Mouse (Mus musculus) myocyte (in vitro differentiated cells): ENCODE results near the gene Irgm1. TPM values are rescaled to one million over a fixed set of nuclear protein-coding genes. Genes with fewer than 3 reads are reported as not detected.
A peak's percentile ranks its signal among the peaks of the same experiment; 100 is the strongest.
"Not testable (repeated sequence)": the region's sequence is repeated elsewhere in the genome, so short reads cannot be mapped to it uniquely, and the experiment has no call there.

Source experiments
- H3K27me3 ChIP-seq: one replicate; pipeline ENCODE4 v1.6.1; 2011; ENCODE audit not compliant: control insufficient read depth, insufficient read depth, insufficient read length
- H3K36me3 ChIP-seq: one replicate; pipeline ENCODE4 v1.6.1; 2011; ENCODE audit not compliant: control insufficient read depth, insufficient read depth
- H3K4me2 ChIP-seq: one replicate; pipeline ENCODE4 v1.6.1; 2011; ENCODE audit warnings: low read depth, control low read depth
- H3K4me3 ChIP-seq: one replicate; pipeline ENCODE4 v1.5.1; 2011; ENCODE audit warnings: mild to moderate bottlenecking, control low read depth, moderate library complexity
- H3K79me2 ChIP-seq: one replicate; pipeline ENCODE4 v1.6.1; 2011; ENCODE audit not compliant: control insufficient read depth, insufficient read depth
- H3ac ChIP-seq: one replicate; pipeline ENCODE4 v1.6.1; 2011; ENCODE audit not compliant: control insufficient read depth, insufficient read length
- CEBPB ChIP-seq: IDR thresholded peaks from 2 replicates; pipeline ENCODE4 v1.6.1; 2011; ENCODE audit warnings: mild to moderate bottlenecking, moderate library complexity; ENCODE audit not compliant: poor library complexity, insufficient read depth, severe bottlenecking
- E2F4 ChIP-seq: IDR thresholded peaks from one replicate; pipeline ENCODE4 v1.6.1; 2011; ENCODE audit warnings: mild to moderate bottlenecking, control low read depth, moderate library complexity; ENCODE audit not compliant: insufficient read depth
- MAX ChIP-seq: IDR thresholded peaks from one replicate; pipeline ENCODE4 v1.6.1; 2011; ENCODE audit warnings: low read depth, mild to moderate bottlenecking, control low read depth
- MYOD1 ChIP-seq, 3 experiments: IDR thresholded peaks; one replicate each; pipeline ENCODE4 v1.6.1; 2011; ENCODE audit warnings: control low read depth in 2 of 3, low read depth in 2 of 3, mild to moderate bottlenecking in 2 of 3, moderate library complexity in 1 of 3; ENCODE audit not compliant: insufficient read length in 2 of 3, control insufficient read depth in 1 of 3
- MYOG ChIP-seq, 3 experiments: IDR thresholded peaks; one replicate each; pipeline ENCODE4 v1.6.1; 2011; ENCODE audit warnings: control low read depth in 2 of 3, low read depth in 2 of 3, mild to moderate bottlenecking in 2 of 3; ENCODE audit not compliant: insufficient read length in 2 of 3, control insufficient read depth in 1 of 3, insufficient read depth in 1 of 3
- POLR2A ChIP-seq: IDR thresholded peaks from one replicate; pipeline ENCODE4 v1.6.1; 2011; ENCODE audit warnings: low read depth, mild to moderate bottlenecking, control low read depth, moderate library complexity; ENCODE audit not compliant: insufficient read length
- POLR2AphosphoS2 ChIP-seq: IDR thresholded peaks from one replicate; pipeline ENCODE4 v1.6.1; 2011; ENCODE audit warnings: low read depth, control low read depth; ENCODE audit not compliant: insufficient read length
- REST ChIP-seq: IDR thresholded peaks from one replicate; pipeline ENCODE4 v1.6.1; 2011; ENCODE audit warnings: mild to moderate bottlenecking, control low read depth, moderate library complexity; ENCODE audit not compliant: insufficient read depth, insufficient read length
- SRF ChIP-seq: IDR thresholded peaks from one replicate; pipeline ENCODE4 v1.6.1; 2011; ENCODE audit warnings: low read depth; ENCODE audit not compliant: control insufficient read depth, insufficient read length
- TCF12 ChIP-seq: IDR thresholded peaks from one replicate; pipeline ENCODE4 v1.6.1; 2011; ENCODE audit warnings: mild to moderate bottlenecking, control low read depth; ENCODE audit not compliant: poor library complexity, insufficient read depth, severe bottlenecking
- TCF3 ChIP-seq: IDR thresholded peaks from one replicate; pipeline ENCODE4 v1.6.1; 2011; ENCODE audit warnings: low read depth, control low read depth; ENCODE audit not compliant: insufficient read length
- USF1 ChIP-seq: IDR thresholded peaks from one replicate; pipeline ENCODE4 v1.6.1; 2011; ENCODE audit warnings: low read depth, mild to moderate bottlenecking, control low read depth, moderate library complexity
- polyA plus RNA-seq: library from polyadenylated mRNA; unstranded; fragments of >200 nt; fragmentation: generic; extraction: Trizol; gene quantifications from one replicate; pipeline ENCODE4 v1.2.1, GENCODE M21; 2012; ENCODE audit warnings: missing spikeins

The Irgm1 gene
- polyA plus RNA-seq, 1 experiment = 6.9 TPM

DNA sequence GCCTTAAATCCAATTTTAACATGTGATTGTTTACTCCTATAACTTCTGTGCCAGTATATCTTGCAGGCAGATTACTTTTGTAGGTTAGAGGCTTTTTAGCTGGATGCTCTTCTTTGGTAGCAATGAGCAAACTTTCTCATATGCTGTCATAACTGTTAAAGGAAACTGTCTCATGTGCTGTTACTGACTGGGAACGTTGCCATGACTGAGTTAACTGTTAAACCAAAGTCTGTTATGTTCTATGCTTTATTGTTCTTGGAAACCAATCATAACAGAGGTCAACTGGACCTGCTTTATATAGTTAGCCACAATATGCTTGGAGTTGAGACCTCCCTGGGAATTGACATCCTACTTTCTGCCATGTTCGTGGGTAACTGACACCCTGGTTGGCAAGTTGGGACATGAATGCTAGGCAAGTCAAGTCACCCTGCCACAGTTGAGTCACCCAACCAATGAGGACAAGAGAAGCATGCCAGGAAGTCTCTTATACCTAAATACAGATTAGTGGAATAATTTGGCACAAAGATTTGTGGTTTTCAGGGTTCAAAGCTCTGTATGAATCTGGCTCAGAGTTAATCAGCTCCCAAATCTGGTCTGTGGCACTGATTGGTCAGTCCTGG is 27.4 kb upstream of the Irgm1 start:
- no peak for TF ChIP-seq POLR2A
- TF ChIP-seq TCF3 = no peak
- TF ChIP-seq MYOD1 (IDR thresholded peaks at IDR 0.05; ENCODE audit: control insufficient read depth in 1 of 3, insufficient read length in 2 of 3, low read depth in 2 of 3) = no peak
- TF ChIP-seq TCF12 = no peak
- TF ChIP-seq USF1 = no peak
- TF ChIP-seq SRF = no peak
- no peak for TF ChIP-seq E2F4
- no peak for TF ChIP-seq MAX
- no peak for TF ChIP-seq POLR2AphosphoS2
- Histone ChIP-seq H3K4me2 (peak overlapping the region; percentile 0), H3K4me3 (no peak overlapping the region), H3K79me2 (no peaks in the 10 kb centered on the region), H3K27me3 (no peaks in the 10 kb centered on the region), H3ac (no peak overlapping the region), H3K36me3 (no peaks in the 10 kb centered on the region)

DNA sequence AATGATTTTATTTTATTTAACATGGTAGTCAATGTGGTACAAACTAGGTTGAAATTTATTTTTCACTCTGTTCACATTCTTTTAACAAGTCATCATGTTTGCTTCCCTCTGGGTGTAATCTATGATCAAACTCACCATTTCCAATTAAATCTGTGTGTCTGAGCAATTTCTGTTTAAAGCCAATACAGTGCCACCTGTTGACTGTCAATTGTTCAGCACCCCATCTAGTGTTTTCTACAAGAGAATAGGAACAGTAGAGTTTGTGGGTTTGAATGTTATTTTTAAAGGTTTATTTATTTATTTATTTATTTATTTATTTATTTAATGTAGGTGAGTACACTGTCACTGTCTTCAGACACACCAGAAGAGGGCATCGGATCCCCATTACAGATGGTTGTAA is 5.2 kb upstream of the Irgm1 start:
- no peak overlapping the region for H3K4me2 ChIP-seq
- no peaks in the 10 kb centered on the region for H3K27me3 ChIP-seq
- no peak overlapping the region for H3ac ChIP-seq
- no peaks in the 10 kb centered on the region for H3K79me2 ChIP-seq
- no peak for TF ChIP-seq SRF
- no peak for TF ChIP-seq MYOD1 (IDR thresholded peaks at IDR 0.05; ENCODE audit: control insufficient read depth in 1 of 3, insufficient read length in 2 of 3, low read depth in 2 of 3)
- no peak for TF ChIP-seq TCF3
- TF ChIP-seq E2F4 = no peak
- no peak for TF ChIP-seq REST
- TF ChIP-seq USF1 = no peak
- no peak for TF ChIP-seq CEBPB
- no peak for TF ChIP-seq TCF12
- TF ChIP-seq POLR2A = no peak
- no peak for TF ChIP-seq MAX
- TF ChIP-seq POLR2AphosphoS2 = no peak
- no peak for TF ChIP-seq MYOG (IDR thresholded peaks at IDR 0.05; ENCODE audit: control insufficient read depth in 1 of 3, insufficient read depth in 1 of 3, insufficient read length in 2 of 3, low read depth in 2 of 3)
- no peaks in the 10 kb centered on the region for H3K36me3 ChIP-seq
- H3K4me3 ChIP-seq = no peak overlapping the region

DNA sequence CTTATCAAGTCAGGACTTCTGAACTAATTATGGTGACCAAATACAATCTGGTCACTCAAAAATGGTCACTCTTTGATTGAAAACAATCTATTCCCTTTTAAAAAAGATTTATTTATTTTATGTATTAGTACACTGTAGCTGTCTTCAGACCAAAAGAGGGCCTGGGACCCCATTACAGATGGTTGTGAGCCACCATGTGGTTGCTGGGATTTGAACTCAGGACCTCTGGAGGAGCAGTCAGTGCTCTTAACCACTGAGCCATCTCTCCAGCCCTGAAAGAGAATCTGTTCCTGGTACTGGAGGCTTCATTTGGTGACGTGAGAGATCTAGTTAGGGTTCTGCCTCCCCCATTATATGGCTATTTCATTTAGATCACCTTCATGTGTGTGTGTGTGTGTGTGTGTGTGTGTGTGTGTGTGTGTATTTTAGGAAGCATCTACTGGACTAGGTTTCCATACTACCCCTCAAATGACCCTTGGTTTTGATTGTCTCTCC is 3.9 kb upstream of the Irgm1 start:
- not testable (repeated sequence) for H3K36me3 ChIP-seq, H3K4me2 ChIP-seq, H3K27me3 ChIP-seq, H3K4me3 ChIP-seq, H3K79me2 ChIP-seq, H3ac ChIP-seq

DNA sequence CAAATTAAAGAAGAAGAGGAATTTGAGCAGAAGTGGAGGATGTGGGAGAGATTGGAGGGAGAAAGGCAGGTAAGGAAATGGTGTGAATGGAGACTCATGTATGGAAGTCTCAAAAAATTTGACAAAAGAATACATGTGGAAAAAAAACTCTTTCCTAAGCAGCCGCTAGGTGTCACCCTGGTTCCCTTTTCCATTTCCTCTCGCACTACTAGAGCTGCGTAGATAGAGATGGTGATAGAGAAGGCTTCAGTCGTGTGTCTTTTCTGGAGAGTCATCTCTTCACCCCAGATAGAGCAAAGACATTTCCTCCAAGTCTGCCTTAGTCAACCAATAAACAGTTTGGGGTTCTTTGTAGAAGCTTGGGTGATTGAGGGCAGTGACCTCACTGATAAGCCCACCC is 3.0 kb upstream of the Irgm1 start:
- H3K4me2 ChIP-seq = peak overlapping the region; percentile 98
- H3K4me3 ChIP-seq = no peak overlapping the region
- TF ChIP-seq TCF3 = no peak
- no peak for TF ChIP-seq MYOG (IDR thresholded peaks at IDR 0.05; ENCODE audit: control insufficient read depth in 1 of 3, insufficient read depth in 1 of 3, insufficient read length in 2 of 3, low read depth in 2 of 3)
- no peak for TF ChIP-seq SRF
- no peak for TF ChIP-seq POLR2A
- no peak for TF ChIP-seq REST
- no peak for TF ChIP-seq MAX
- no peak for TF ChIP-seq POLR2AphosphoS2
- TF ChIP-seq E2F4 = no peak
- no peak for TF ChIP-seq TCF12
- no peak for TF ChIP-seq MYOD1 (IDR thresholded peaks at IDR 0.05; ENCODE audit: control insufficient read depth in 1 of 3, insufficient read length in 2 of 3, low read depth in 2 of 3)
- no peak for TF ChIP-seq CEBPB
- no peak for TF ChIP-seq USF1
- H3ac ChIP-seq = no peak overlapping the region
- peaks cover 9% of the 10 kb centered on the region for H3K79me2 ChIP-seq
- no peaks in the 10 kb centered on the region for H3K36me3 ChIP-seq
- H3K27me3 ChIP-seq = no peaks in the 10 kb centered on the region

DNA sequence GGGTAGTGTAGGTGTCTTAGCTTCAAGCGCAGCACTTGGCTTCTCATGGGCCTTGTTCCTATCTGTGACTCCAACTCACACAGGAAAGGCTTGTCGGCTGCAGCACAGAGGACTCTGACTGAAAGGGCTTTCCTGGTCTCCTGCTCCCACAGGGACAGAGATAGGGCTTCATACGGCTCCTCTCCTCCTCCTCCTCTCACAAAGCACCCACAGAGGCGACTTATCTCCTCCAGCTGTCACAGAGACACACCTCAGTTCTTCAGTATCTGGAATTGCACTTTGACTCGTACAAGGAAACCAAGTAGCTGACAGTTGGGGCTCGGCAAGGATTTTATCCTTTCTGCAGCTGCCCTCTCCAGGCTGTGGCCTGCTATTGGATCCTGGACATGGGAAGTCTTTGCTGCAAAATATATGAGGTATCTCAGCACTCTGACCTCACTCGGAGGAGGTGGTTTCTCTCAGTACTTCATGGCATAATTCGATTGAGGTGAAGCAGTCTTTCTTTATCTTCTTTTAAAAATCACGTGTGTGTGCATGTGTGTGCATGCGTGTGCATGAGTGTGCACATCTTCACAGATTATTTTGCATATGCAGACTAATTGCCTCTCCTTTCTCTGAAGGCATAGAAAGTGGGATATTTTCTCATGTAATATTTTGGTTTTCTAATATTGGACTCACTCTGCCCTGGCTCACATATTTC is 2.3 kb upstream of the Irgm1 start:
- H3K4me2 ChIP-seq = peak overlapping the region; percentile 98
- H3K79me2 ChIP-seq = peaks cover 16% of the 10 kb centered on the region
- H3K27me3 ChIP-seq = no peaks in the 10 kb centered on the region
- no peaks in the 10 kb centered on the region for H3K36me3 ChIP-seq
- H3ac ChIP-seq = no peak overlapping the region
- TF ChIP-seq MYOG (IDR thresholded peaks at IDR 0.05; ENCODE audit: control insufficient read depth in 1 of 3, insufficient read depth in 1 of 3, insufficient read length in 2 of 3, low read depth in 2 of 3) (peak in 1 of 3 experiments; percentile 31), MYOD1 (IDR thresholded peaks at IDR 0.05; ENCODE audit: control insufficient read depth in 1 of 3, insufficient read length in 2 of 3, low read depth in 2 of 3) (peak in 1 of 3 experiments; percentile 28), MAX (no peak)
- no peak overlapping the region for H3K4me3 ChIP-seq
